Mouse (Mus musculus) embryonic fibroblast, embryonic 13.5 days (primary cell): ENCODE measurements at regions not wholly inside any gene's neighbourhood (a gene's known extent, or its start where the extent isn't known, plus 50 kb on each side); places are given as distances from the start of the nearest gene placed in this dataset.

Source experiments
- CTCF ChIP-seq: IDR thresholded peaks from 2 replicates; pipeline ENCODE4 v1.5.1; 2011; ENCODE audit warnings: mild to moderate bottlenecking, control low read depth, low read length, moderate library complexity, borderline replicate concordance; ENCODE audit not compliant: insufficient read depth
- POLR2A ChIP-seq: IDR thresholded peaks from 2 replicates; pipeline ENCODE4 v1.6.1; 2011; ENCODE audit warnings: low read depth, mild to moderate bottlenecking, control low read depth, low read length, moderate library complexity

DNA sequence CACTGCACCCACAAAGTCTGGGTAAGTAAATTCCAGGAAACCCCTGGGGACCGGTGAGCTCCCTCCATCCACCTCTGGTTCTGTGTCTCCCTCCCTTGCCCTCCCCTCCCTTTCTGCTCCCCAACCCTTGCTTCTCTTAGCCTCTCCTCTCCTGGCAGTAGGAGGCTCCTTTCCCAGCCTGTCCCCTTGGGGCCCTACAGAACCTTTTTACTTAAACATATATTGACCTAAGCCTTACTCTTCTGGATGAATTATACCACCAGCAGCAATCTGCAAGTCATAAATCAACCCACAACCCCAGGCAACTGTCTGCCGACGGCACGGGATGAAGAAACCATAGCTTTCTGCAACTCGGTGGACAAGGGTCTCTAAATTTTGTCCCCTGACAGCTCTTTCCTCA, 380.7 kb upstream of the Tbx3 start:
- no peak for TF ChIP-seq CTCF
- TF ChIP-seq POLR2A = no peak
